Mouse (Mus musculus): Measurements from ENCODE around the gene Dalrd3. TPM values are rescaled to one million over a fixed set of nuclear protein-coding genes. Genes with fewer than 3 reads are reported as not detected.

Gene Dalrd3
- 336 and 351 TPM in 2 replicates for polyA plus RNA-seq (2015; fragmentation: Nextera tagmentation; extraction: Ambion mirVana)

DNA sequence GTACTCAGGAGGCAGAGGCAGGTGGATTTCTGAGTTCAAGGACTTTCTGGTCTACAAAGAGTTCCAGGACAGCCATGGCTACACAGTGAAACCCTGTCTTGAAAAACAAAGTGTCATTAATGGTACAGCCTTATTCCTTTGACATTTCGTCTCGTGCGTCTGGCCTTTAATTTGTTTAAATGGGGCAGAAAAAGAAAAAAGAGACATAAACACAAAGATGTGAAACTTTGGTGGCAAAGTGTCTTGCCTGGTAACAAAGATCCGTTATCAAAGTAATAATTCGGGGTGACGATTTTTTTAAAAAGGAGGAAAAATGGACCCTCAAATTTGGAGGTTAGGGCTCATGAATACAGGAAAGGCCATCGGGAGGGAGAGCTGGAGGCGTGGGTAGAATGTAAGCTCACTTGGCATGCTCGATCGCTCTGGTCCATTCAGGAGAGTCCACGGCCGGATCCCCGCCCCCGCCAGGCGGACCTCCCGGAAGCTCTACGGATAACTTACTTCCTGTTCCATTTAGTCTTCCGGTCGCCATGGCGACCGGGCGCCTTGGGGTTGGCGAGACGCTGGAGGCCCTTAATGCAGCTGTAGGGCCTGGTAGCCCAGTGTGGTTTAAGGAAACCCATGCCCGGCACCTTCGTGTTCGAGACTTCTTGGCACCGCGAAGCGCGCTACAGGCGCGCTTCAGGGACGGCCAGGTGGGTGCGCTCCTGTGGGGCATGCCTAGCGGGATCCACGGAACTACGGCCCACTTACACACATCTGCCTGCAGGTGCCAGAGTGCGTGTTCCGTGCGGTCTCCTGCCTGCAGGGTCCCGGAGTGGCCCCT lies at the start of gene Dalrd3:
Dalrd3 (plus strand) TSS at position 506 of the 826 bp plus-strand sequence.
- Histone ChIP-seq H3K27me3 (replicated peaks) (no peaks in the 10 kb centered on the region), H3K4me3 (peak within 1 kb of the TSS; percentile 62), H3K9ac (peak within 1 kb of the TSS; percentile 58), H3K27ac (peak within 1 kb of the TSS; percentile 75), H3K9me3 (no peaks in the 10 kb centered on the region), H3K4me2 (peak within 1 kb of the TSS; percentile 98), H3K36me3 (replicated peaks) (peaks cover 41% of the 10 kb centered on the region), H3K4me1 (peaks cover 61% of the 10 kb centered on the region)
- peak; percentile 61 for ATAC-seq (replicated peaks)
- WGBS = 5% methylated on average over 42 of the region's 42 CpGs

DNA sequence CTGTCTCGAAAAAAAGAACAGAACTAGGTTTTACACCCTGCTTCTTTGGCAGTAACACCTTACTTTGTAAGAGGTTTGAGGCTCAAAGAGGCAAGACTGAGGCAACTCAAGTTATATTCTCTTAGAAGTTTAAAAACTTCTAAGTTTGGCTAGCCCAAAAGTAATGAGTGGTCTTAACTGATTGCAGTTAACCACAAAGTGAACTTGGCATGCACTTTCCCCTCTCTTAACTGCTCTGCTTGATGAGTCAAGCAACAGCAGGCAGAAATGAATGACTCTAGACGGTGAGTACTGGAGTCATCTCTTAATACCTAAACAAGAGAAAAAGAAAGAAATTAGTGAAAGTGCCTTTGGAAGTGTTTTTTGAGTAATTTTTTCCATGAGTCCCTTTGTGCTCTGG lies 48.1 kb upstream of the Dalrd3 start:
- Histone ChIP-seq H3K4me2 (no peak overlapping the region), H3K27me3 (replicated peaks) (no peaks in the 10 kb centered on the region), H3K4me3 (no peak overlapping the region), H3K4me1 (peaks cover 29% of the 10 kb centered on the region), H3K9ac (no peak overlapping the region), H3K9me3 (no peaks in the 10 kb centered on the region), H3K36me3 (replicated peaks) (no peaks in the 10 kb centered on the region), H3K27ac (no peak overlapping the region)
- ATAC-seq (replicated peaks) = no peak
- WGBS = 83% methylated on average over 2 of the region's 2 CpGs

- no peak overlapping the region for H3K27ac ChIP-seq
- no peaks in the 10 kb centered on the region for H3K9me3 ChIP-seq
- H3K36me3 ChIP-seq (replicated peaks) = peaks cover 2% of the 10 kb centered on the region
- peaks cover 29% of the 10 kb centered on the region for H3K4me1 ChIP-seq
- no peak for ATAC-seq (replicated peaks)
- no peak overlapping the region for H3K4me3 ChIP-seq
- no peaks in the 10 kb centered on the region for H3K27me3 ChIP-seq (replicated peaks)
- WGBS = 95% methylated on average over 4 of the region's 4 CpGs
- H3K4me2 ChIP-seq = no peak overlapping the region
- no peak overlapping the region for H3K9ac ChIP-seq
Measured at GRCm38 (mm10) chr9:108523341-108523740, 46.3 kb upstream of the Dalrd3 start.

DNA sequence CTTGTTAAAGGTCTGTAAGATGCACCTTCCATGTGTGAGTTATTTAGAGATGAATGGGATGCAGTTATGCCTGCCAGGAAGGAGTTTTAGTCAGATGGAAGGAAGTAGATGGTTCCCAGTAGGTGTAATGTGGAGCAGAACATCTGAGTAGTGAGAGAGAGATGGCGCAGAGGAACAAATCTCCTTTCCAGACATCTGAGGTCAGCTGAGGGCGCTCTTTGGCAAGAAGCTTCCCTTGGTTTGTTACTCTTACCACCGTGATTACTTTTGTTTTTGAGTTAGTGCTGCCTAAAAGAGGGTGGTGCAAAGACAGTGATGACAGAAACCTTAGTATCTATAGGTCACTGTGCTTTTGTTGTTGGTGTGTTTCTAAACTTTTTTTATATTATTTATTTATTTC lies 44.3 kb upstream of the Dalrd3 start:
- Histone ChIP-seq H3K27ac (no peak overlapping the region), H3K27me3 (replicated peaks) (no peaks in the 10 kb centered on the region), H3K9me3 (no peaks in the 10 kb centered on the region), H3K36me3 (replicated peaks) (peaks cover 16% of the 10 kb centered on the region), H3K4me2 (no peak overlapping the region), H3K4me3 (no peak overlapping the region), H3K9ac (no peak overlapping the region), H3K4me1 (peaks cover 11% of the 10 kb centered on the region)
- 89% methylated on average over 3 of the region's 3 CpGs for whole genome bisulfite sequencing
- ATAC-seq (replicated peaks) = no peak

- no peak overlapping the region for H3K4me3 ChIP-seq
- H3K4me2 ChIP-seq = no peak overlapping the region
- 91% methylated on average over 1 of the region's 1 CpGs for whole genome bisulfite sequencing
- no peak overlapping the region for H3K27ac ChIP-seq
- H3K4me1 ChIP-seq = no peaks in the 10 kb centered on the region
- peaks cover 54% of the 10 kb centered on the region for H3K36me3 ChIP-seq (replicated peaks)
- no peaks in the 10 kb centered on the region for H3K27me3 ChIP-seq (replicated peaks)
- H3K9me3 ChIP-seq = no peaks in the 10 kb centered on the region
- no peak for ATAC-seq (replicated peaks)
- H3K9ac ChIP-seq = no peak overlapping the region
Measured at GRCm38 (mm10) chr9:108530954-108531353, 38.7 kb upstream of the Dalrd3 start.

GRCm38 (mm10) chr9:108531496-108531895 lies 38.2 kb upstream of the Dalrd3 start:
- WGBS = 95% methylated on average over 1 of the region's 1 CpGs
- no peak for ATAC-seq (replicated peaks)
- H3K9me3 ChIP-seq = no peaks in the 10 kb centered on the region
- H3K27me3 ChIP-seq (replicated peaks) = no peaks in the 10 kb centered on the region
- no peak overlapping the region for H3K4me2 ChIP-seq
- no peaks in the 10 kb centered on the region for H3K4me1 ChIP-seq
- peaks cover 60% of the 10 kb centered on the region for H3K36me3 ChIP-seq (replicated peaks)
- H3K27ac ChIP-seq = no peak overlapping the region
- H3K9ac ChIP-seq = no peak overlapping the region
- no peak overlapping the region for H3K4me3 ChIP-seq

- no peaks in the 10 kb centered on the region for H3K9me3 ChIP-seq
- no peak overlapping the region for H3K27ac ChIP-seq
- H3K9ac ChIP-seq = no peak overlapping the region
- peaks cover 59% of the 10 kb centered on the region for H3K36me3 ChIP-seq (replicated peaks)
- no peak overlapping the region for H3K4me3 ChIP-seq
- no peak overlapping the region for H3K4me2 ChIP-seq
- no peaks in the 10 kb centered on the region for H3K4me1 ChIP-seq
- no peak for ATAC-seq (replicated peaks)
- H3K27me3 ChIP-seq (replicated peaks) = no peaks in the 10 kb centered on the region
Measured at GRCm38 (mm10) chr9:108540846-108541245, 28.8 kb upstream of the Dalrd3 start.

DNA sequence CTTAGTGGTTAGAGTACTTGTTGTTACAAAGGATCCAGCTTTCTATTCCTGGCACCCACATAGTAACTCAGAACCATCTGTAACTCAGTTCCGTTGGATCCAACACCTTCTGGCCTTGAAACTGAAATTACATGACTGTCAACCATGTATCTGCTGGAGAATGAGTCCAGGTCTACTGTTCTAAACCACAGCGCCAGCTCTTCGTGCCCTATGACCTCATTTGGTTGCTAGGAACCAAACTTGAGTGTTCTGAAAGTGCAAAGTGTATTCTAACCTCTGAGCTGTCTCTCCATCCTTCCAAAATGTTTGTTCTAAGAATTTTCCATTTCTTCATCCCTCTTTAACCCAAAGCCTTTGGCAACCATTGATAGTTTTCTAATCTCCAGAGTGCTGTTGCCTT lies 23.7 kb upstream of the Dalrd3 start:
- Histone ChIP-seq H3K9me3 (no peaks in the 10 kb centered on the region), H3K27me3 (replicated peaks) (no peaks in the 10 kb centered on the region), H3K36me3 (replicated peaks) (peaks cover 59% of the 10 kb centered on the region), H3K27ac (no peak overlapping the region), H3K4me3 (no peak overlapping the region), H3K4me2 (no peak overlapping the region), H3K4me1 (no peaks in the 10 kb centered on the region), H3K9ac (no peak overlapping the region)
- 95% methylated on average over 3 of the region's 3 CpGs for WGBS
- ATAC-seq (replicated peaks) = no peak

- Histone ChIP-seq H3K4me2 (no peak overlapping the region), H3K27ac (no peak overlapping the region), H3K9ac (no peak overlapping the region), H3K27me3 (replicated peaks) (no peaks in the 10 kb centered on the region), H3K9me3 (no peaks in the 10 kb centered on the region), H3K36me3 (replicated peaks) (peaks cover 56% of the 10 kb centered on the region), H3K4me1 (no peaks in the 10 kb centered on the region), H3K4me3 (no peak overlapping the region)
- 98% methylated on average over 1 of the region's 1 CpGs for WGBS
- ATAC-seq (replicated peaks) = no peak
Measured at GRCm38 (mm10) chr9:108546875-108547274, 22.8 kb upstream of the Dalrd3 start.

DNA sequence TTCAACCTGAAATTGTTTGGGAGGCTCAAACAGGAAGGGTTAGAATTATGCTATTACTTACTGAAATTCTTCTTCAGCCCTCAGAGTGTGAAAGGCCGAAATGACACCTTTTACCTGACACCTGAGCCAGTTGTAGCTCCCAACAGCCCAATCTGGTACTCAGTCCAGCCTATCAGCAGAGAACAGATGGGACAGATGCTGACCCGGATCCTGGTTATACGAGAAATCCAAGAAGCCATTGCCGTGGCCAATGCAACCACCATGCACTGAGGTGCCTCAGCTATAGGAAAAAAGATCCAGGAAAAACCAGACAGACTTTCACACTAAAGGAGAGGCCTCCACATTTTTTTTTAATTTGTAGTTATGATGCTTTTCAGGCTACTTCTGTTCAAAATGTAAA lies 10.5 kb upstream of the Dalrd3 start:
- Histone ChIP-seq H3K9ac (no peak overlapping the region), H3K4me1 (peaks cover 21% of the 10 kb centered on the region), H3K36me3 (replicated peaks) (peaks cover 59% of the 10 kb centered on the region), H3K27ac (no peak overlapping the region), H3K4me3 (no peak overlapping the region), H3K4me2 (no peak overlapping the region), H3K9me3 (no peaks in the 10 kb centered on the region), H3K27me3 (replicated peaks) (no peaks in the 10 kb centered on the region)
- 92% methylated on average over 4 of the region's 4 CpGs for WGBS
- no peak for ATAC-seq (replicated peaks)

DNA sequence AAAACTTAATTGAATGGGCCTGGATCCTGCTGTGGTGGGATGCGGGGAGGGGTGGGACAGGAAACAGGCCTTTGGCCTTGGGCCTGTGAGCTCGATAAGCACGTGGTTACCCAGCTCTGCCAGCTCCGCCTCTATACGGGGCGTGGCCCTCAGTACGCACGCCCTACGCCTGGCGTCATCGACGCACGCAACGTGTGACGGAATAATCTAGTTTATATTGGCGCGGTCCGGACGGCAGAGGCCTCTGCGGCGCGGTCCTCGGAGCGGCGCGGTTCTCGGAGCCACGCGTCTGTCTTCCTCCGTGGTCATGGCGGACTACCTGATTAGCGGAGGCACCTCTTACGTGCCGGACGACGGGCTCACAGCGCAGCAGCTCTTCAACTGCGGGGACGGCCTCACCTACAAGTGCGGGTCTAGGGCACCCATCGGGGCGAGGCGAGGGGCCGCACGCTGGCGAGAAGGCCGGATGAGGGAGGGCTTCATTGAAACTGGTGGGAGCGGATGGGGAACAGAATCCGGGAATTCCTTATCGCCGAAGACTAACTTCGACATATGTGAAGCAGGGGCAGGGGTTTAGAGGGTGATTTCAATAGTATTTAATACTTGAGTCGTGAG lies 9.4 kb upstream of the Dalrd3 start, which contains the start of gene Impdh2:
Impdh2 (plus strand) TSS at position 60 of the 615 bp plus-strand sequence.
- WGBS = under 1% methylated on average over 53 of the region's 53 CpGs
- Histone ChIP-seq H3K4me1 (peaks cover 23% of the 10 kb centered on the region), H3K27ac (peak within 1 kb of the TSS; percentile 78), H3K9ac (peak within 1 kb of the TSS; percentile 71), H3K36me3 (replicated peaks) (peaks cover 61% of the 10 kb centered on the region), H3K27me3 (replicated peaks) (no peaks in the 10 kb centered on the region), H3K4me2 (peak within 1 kb of the TSS; percentile 62), H3K9me3 (no peaks in the 10 kb centered on the region), H3K4me3 (peak within 1 kb of the TSS; percentile 52)
- peak; percentile 99 for ATAC-seq (replicated peaks)

- H3K4me3 ChIP-seq = no peak overlapping the region
- 97% methylated on average over 8 of the region's 8 CpGs for WGBS
- no peak overlapping the region for H3K27ac ChIP-seq
- peaks cover 41% of the 10 kb centered on the region for H3K36me3 ChIP-seq (replicated peaks)
- H3K27me3 ChIP-seq (replicated peaks) = no peaks in the 10 kb centered on the region
- no peaks in the 10 kb centered on the region for H3K9me3 ChIP-seq
- no peak for ATAC-seq (replicated peaks)
- H3K4me2 ChIP-seq = no peak overlapping the region
- no peak overlapping the region for H3K9ac ChIP-seq
- peaks cover 47% of the 10 kb centered on the region for H3K4me1 ChIP-seq
Measured at GRCm38 (mm10) chr9:108563671-108564070, 6.0 kb upstream of the Dalrd3 start.

- Histone ChIP-seq H3K27ac (no peak overlapping the region), H3K9ac (no peak overlapping the region), H3K4me2 (no peak overlapping the region), H3K4me3 (no peak overlapping the region), H3K36me3 (replicated peaks) (peaks cover 36% of the 10 kb centered on the region), H3K4me1 (peaks cover 52% of the 10 kb centered on the region), H3K27me3 (replicated peaks) (no peaks in the 10 kb centered on the region), H3K9me3 (no peaks in the 10 kb centered on the region)
- no peak for ATAC-seq (replicated peaks)
- WGBS = 91% methylated on average over 7 of the region's 7 CpGs
Measured at GRCm38 (mm10) chr9:108564131-108564530, 5.6 kb upstream of the Dalrd3 start.
